Mouse (Mus musculus): ENCODE data around the gene Gpr132.

GRCm38 (mm10) chr12:112894969-112895368 is 26.9 kb upstream of the Gpr132 start:
- no peak for TF ChIP-seq CTCF (IDR thresholded peaks at IDR 0.05; ENCODE audit: low read depth, low read length)
- no peak for TF ChIP-seq POLR2A (IDR thresholded peaks at IDR 0.05; ENCODE audit: extremely low read depth, insufficient read depth, low read length)
